Mouse (Mus musculus) limb, embryonic 14.5 days (tissue): ENCODE data around the gene Pik3cd. TPM values are rescaled to one million over a fixed set of nuclear protein-coding genes. Genes with fewer than 3 reads are reported as not detected.
"Not testable (repeated sequence)": the region's sequence is repeated elsewhere in the genome, so short reads cannot be mapped to it uniquely, and the experiment has no call there.

Experiments used
- ATAC-seq: fragments of 200-750 bp; cut with Nextera tagmentation; 2 replicates; pipeline ENCODE4 v1.8.0; 2017; ENCODE audit warnings: low read depth, moderate number of reproducible peaks, moderate TSS enrichment; ENCODE audit not compliant: low FRiP score
- DNase-seq: peaks from one replicate; pipeline ENCODE4 v3.0.0-alpha.2; 2015; ENCODE audit warnings: low spot score
- H3K27ac ChIP-seq: fragments of 300-500 bp; sonication (generic); replicated peaks from 2 replicates; pipeline ENCODE4 v1.5.1; 2014; ENCODE audit warnings: low read depth, mild to moderate bottlenecking, low read length, moderate library complexity, mixed read lengths
- H3K27me3 ChIP-seq: fragments of 300-500 bp; sonication (generic); 2 replicates; pipeline ENCODE4 v1.6.1; 2014; ENCODE audit warnings: low read length, mixed read lengths; ENCODE audit not compliant: control insufficient read depth, insufficient read depth
- H3K36me3 ChIP-seq: fragments of 300-500 bp; sonication (generic); 2 replicates; pipeline ENCODE4 v1.6.1; 2014; ENCODE audit warnings: mild to moderate bottlenecking, low read length, moderate library complexity, mixed read lengths; ENCODE audit not compliant: control insufficient read depth, insufficient read depth
- H3K4me1 ChIP-seq: fragments of 300-500 bp; sonication (generic); 2 replicates; pipeline ENCODE4 v1.6.1; 2014; ENCODE audit warnings: antibody characterized with exemption, low read length, mixed read lengths; ENCODE audit not compliant: control insufficient read depth, insufficient read depth
- H3K4me2 ChIP-seq: fragments of 300-500 bp; sonication (generic); replicated peaks from 2 replicates; pipeline ENCODE4 v1.6.1; 2014; ENCODE audit warnings: low read depth, mild to moderate bottlenecking, low read length, moderate library complexity; ENCODE audit not compliant: severe bottlenecking
- H3K4me3 ChIP-seq: fragments of 300-500 bp; sonication (generic); replicated peaks from 2 replicates; pipeline ENCODE4 v1.5.1; 2014; ENCODE audit warnings: low read length
- H3K9ac ChIP-seq: fragments of 300-500 bp; sonication (generic); 2 replicates; pipeline ENCODE4 v1.6.1; 2014; ENCODE audit warnings: mild to moderate bottlenecking, low read depth, low read length, moderate library complexity; ENCODE audit not compliant: severe bottlenecking
- H3K9me3 ChIP-seq: fragments of 300-500 bp; sonication (generic); 2 replicates; pipeline ENCODE4 v1.6.1; 2016; ENCODE audit warnings: low read length; ENCODE audit not compliant: control insufficient read depth
- POLR2A ChIP-seq: fragments of 200-500 bp; IDR thresholded peaks from 2 replicates; pipeline ENCODE4 v1.8.0; 2012; ENCODE audit warnings: inconsistent platforms, mild to moderate bottlenecking, moderate library complexity, borderline replicate concordance; ENCODE audit not compliant: insufficient read depth, insufficient read length; ENCODE audit errors: extremely low read depth
- WGBS: fragments of 180-500 bp; shearing (Covaris S2); extraction: QIAGEN DNeasy Blood & Tissue Kit; methylation state at CpG from one replicate; pipeline ENCODE4 v1.1.7; 2014; 5-methylcytosine and 5-hydroxymethylcytosine counted together
- polyA plus RNA-seq, 2 experiments: library from polyadenylated mRNA; depleted of rRNA in 1 of 2; stranded (reverse) in 1 of 2; unstranded in 1 of 2; fragments of >200 nt; fragmentation: Nextera tagmentation in 1 of 2; extraction: Ambion mirVana in 1 of 2; gene quantifications; 2 replicates each; pipeline versions ENCODE4 v1.2.1 to v1.2.3; 2012 to 2014

Pik3cd gene
- polyA plus RNA-seq, 2 experiments = 5.1 to 5.7 TPM

- TF ChIP-seq POLR2A = no peak
- Histone ChIP-seq H3K4me1 (no peaks in the 10 kb centered on the region), H3K27ac (no peak overlapping the region), H3K4me3 (no peak overlapping the region), H3K27me3 (no peaks in the 10 kb centered on the region), H3K4me2 (no peak overlapping the region), H3K36me3 (peaks cover 7% of the 10 kb centered on the region), H3K9ac (no peak overlapping the region), H3K9me3 (no peaks in the 10 kb centered on the region)
- no peak for DNase-seq
- ATAC-seq = no peak
- WGBS = 71% methylated on average over 4 of the region's 4 CpGs
Observed at GRCm38 (mm10) chr4:149621286-149621685, 81.1 kb downstream of the Pik3cd start.

- no peaks in the 10 kb centered on the region for H3K4me1 ChIP-seq
- H3K9ac ChIP-seq = no peak overlapping the region
- DNase-seq (no peak), ATAC-seq (no peak)
- 33% methylated on average over 8 of the region's 8 CpGs for WGBS
- no peaks in the 10 kb centered on the region for H3K9me3 ChIP-seq
- H3K4me2 ChIP-seq = no peak overlapping the region
- no peak overlapping the region for H3K27ac ChIP-seq
- no peak for TF ChIP-seq POLR2A
- H3K36me3 ChIP-seq = peaks cover 20% of the 10 kb centered on the region
- H3K27me3 ChIP-seq = no peaks in the 10 kb centered on the region
- H3K4me3 ChIP-seq = no peak overlapping the region
Observed at GRCm38 (mm10) chr4:149619988-149620387, 82.4 kb downstream of the Pik3cd start.

DNA sequence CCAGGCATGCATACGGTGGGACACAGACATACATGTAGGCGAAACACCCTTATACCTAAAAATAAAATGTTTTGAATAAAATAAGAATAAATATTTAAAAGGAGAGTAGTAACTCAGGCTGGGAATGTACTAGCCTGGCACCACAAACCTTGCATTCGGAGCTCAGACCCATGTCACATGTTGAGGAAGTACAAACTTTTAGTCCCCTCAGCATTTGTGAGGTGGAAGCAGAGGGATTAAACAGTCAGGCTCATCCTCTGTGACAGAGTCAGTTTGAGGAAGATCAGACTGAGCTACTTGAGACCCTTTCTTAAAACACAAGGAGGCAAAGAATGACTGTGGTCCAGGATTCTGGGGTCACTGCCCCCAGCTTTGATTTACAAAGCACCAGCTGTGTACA lies 85.4 kb downstream of the Pik3cd start:
- H3K36me3 ChIP-seq = peaks cover 25% of the 10 kb centered on the region
- not testable (repeated sequence) for H3K27ac ChIP-seq, H3K27me3 ChIP-seq, H3K4me1 ChIP-seq, H3K9me3 ChIP-seq, H3K9ac ChIP-seq, H3K4me2 ChIP-seq, ATAC-seq, H3K4me3 ChIP-seq, DNase-seq
- 82% methylated on average over 3 of the region's 3 CpGs for WGBS

- WGBS = 98% methylated on average over 3 of the region's 3 CpGs
- H3K27me3 ChIP-seq = no peaks in the 10 kb centered on the region
- no peak for TF ChIP-seq POLR2A
- no peak for ATAC-seq
- no peak overlapping the region for H3K9ac ChIP-seq
- H3K36me3 ChIP-seq = peaks cover 25% of the 10 kb centered on the region; the same call in 1 of the 2 replicates
- H3K4me2 ChIP-seq = no peak overlapping the region
- no peaks in the 10 kb centered on the region for H3K4me1 ChIP-seq
- no peak for DNase-seq
- no peak overlapping the region for H3K4me3 ChIP-seq
- no peak overlapping the region for H3K27ac ChIP-seq
- no peaks in the 10 kb centered on the region for H3K9me3 ChIP-seq
Observed at GRCm38 (mm10) chr4:149614869-149615268, 87.5 kb downstream of the Pik3cd start.

- not testable (repeated sequence) for DNase-seq, H3K27ac ChIP-seq, H3K4me2 ChIP-seq, H3K9ac ChIP-seq, H3K27me3 ChIP-seq, H3K9me3 ChIP-seq, H3K4me3 ChIP-seq, ATAC-seq
- Histone ChIP-seq H3K4me1 (peaks cover 11% of the 10 kb centered on the region), H3K36me3 (peaks cover 23% of the 10 kb centered on the region; the same call in 1 of the 2 replicates)
- whole genome bisulfite sequencing = 63% methylated on average over 6 of the region's 6 CpGs
Observed at GRCm38 (mm10) chr4:149613497-149613896, 88.9 kb downstream of the Pik3cd start.

GRCm38 (mm10) chr4:149611376-149612044 lies 90.9 kb downstream of the Pik3cd start:
- WGBS = 46% methylated on average over 10 of the region's 10 CpGs
- no peak for ATAC-seq

More at GRCm38 (mm10) chr4:149611376-149612044, 90.9 kb downstream of the Pik3cd start:
- H3K4me1 ChIP-seq = peaks cover 25% of the 10 kb centered on the region
- DNase-seq = peak; percentile 76
- H3K4me3 ChIP-seq = no peak overlapping the region
- TF ChIP-seq POLR2A = no peak
- no peaks in the 10 kb centered on the region for H3K27me3 ChIP-seq
- no peak overlapping the region for H3K9ac ChIP-seq
- no peaks in the 10 kb centered on the region for H3K9me3 ChIP-seq
- H3K4me2 ChIP-seq = no peak overlapping the region
- H3K27ac ChIP-seq = no peak overlapping the region
- peaks cover 20% of the 10 kb centered on the region; the same call in 1 of the 2 replicates for H3K36me3 ChIP-seq
